Comparison of ENCODE assay signal across 31 mouse cellular contexts in genomic region chr7:64332686-64333085, GRCm38 (mm10). TPM values are rescaled to one million over a fixed set of nuclear protein-coding genes. Genes with fewer than 3 reads are reported as not detected.
DNase-seq lines count a peak whose midpoint lies in the region; ATAC-seq and TF ChIP-seq lines count a peak whose summit lies in the region.
"Had no signal": no experiment of that assay in that cellular context is flagged by ENCODE, and none has a peak within 500 bp of the region (broad histone marks: within the 10 kb centered on the region; RNA-seq: fewer than 3 reads in every experiment).

No protein-coding gene starts in this region.

- peak; percentile 35 for DNase-seq in adrenal gland, postnatal 10 days
- DNase-seq in adrenal gland, postnatal 14 days = no peak
- DNase-seq in hindbrain, postnatal 0 days (ENCODE audit: low spot score) = no peak
- no peak for DNase-seq in hindbrain, embryonic 11.5 days (ENCODE audit: low spot score)
- peak; percentile 30 for DNase-seq in cerebellum, adult 8-10 months
- DNase-seq in cerebellum, postnatal 25 days = peak; percentile 55
- no peak for DNase-seq in spleen, adult 18-20 months
- no peak for DNase-seq in lung, postnatal 36 days
- DNase-seq: adrenal gland, adult 8-10 months; forebrain, postnatal 0 days; gastrocnemius, postnatal 10 days; kidney, adult 18-20 months; kidney, postnatal 25 days; liver, postnatal 0 days; right cerebral cortex, adult 18-20 months; right cerebral cortex, postnatal 4 days; thymus, adult 2 months; thymus, postnatal 4 days had no signal

- 78% methylated on average over 1 of the region's 1 CpGs for WGBS in hindbrain, postnatal 0 days
- WGBS in hindbrain, embryonic 11.5 days = 94% methylated on average over 1 of the region's 1 CpGs

- H3K36me3 ChIP-seq in hindbrain, postnatal 0 days (ENCODE audit: insufficient read depth, low read length) = peaks cover 38% of the 10 kb centered on the region
- H3K36me3 ChIP-seq in hindbrain, embryonic 11.5 days (ENCODE audit: control insufficient read depth, insufficient read depth, low read length) = no peaks in the 10 kb centered on the region

- H3K9me3 ChIP-seq in hindbrain, postnatal 0 days (ENCODE audit: low read length) = no peaks in the 10 kb centered on the region
- H3K9me3 ChIP-seq in hindbrain, embryonic 11.5 days (ENCODE audit: control insufficient read depth, low read length) = no peaks in the 10 kb centered on the region
- H3K9me3 ChIP-seq: forebrain, embryonic 12.5 days; G1E; heart, embryonic 10.5 days; heart, embryonic 15.5 days; hindbrain, embryonic 13.5 days; kidney, embryonic 15.5 days; liver, embryonic 12.5 days; midbrain, embryonic 15.5 days; neural tube, embryonic 12.5 days had no signal

- no peak overlapping the region for H3K27ac ChIP-seq in hindbrain, postnatal 0 days
- no peak overlapping the region for H3K27ac ChIP-seq in hindbrain, embryonic 11.5 days (ENCODE audit: low read depth, low read length)
- H3K27ac ChIP-seq: forebrain, embryonic 12.5 days; heart, embryonic 10.5 days; heart, embryonic 15.5 days; hindbrain, embryonic 13.5 days; kidney, embryonic 15.5 days; layer of hippocampus, adult 2 months; left cerebral cortex, adult 2 months; liver, embryonic 12.5 days; midbrain, embryonic 15.5 days; neural tube, embryonic 12.5 days had no signal

- H3K4me1 ChIP-seq in hindbrain, postnatal 0 days (ENCODE audit: insufficient read depth, low read length) = no peaks in the 10 kb centered on the region
- no peaks in the 10 kb centered on the region for H3K4me1 ChIP-seq in hindbrain, embryonic 11.5 days (replicated peaks; ENCODE audit: control insufficient read depth, insufficient read depth, low read length)
- H3K4me1 ChIP-seq: forebrain, embryonic 12.5 days; heart, embryonic 10.5 days; heart, embryonic 15.5 days; hindbrain, embryonic 13.5 days; kidney, embryonic 15.5 days; liver, embryonic 12.5 days; midbrain, embryonic 15.5 days; neural tube, embryonic 12.5 days had no signal

- no peak for TF ChIP-seq CTCF in hindbrain, postnatal 0 days (IDR thresholded peaks at IDR 0.05; ENCODE audit: low read depth)

- ATAC-seq in hindbrain, postnatal 0 days = peak; percentile 24; the same call in 1 of the 2 replicates
- no peak for ATAC-seq in hindbrain, embryonic 11.5 days (ENCODE audit: low FRiP score)
- ATAC-seq: forebrain, postnatal 0 days; liver, embryonic 12.5 days; liver, postnatal 0 days; lung, postnatal 0 days; midbrain, embryonic 15.5 days had no signal

- no peak overlapping the region for H3K9ac ChIP-seq in hindbrain, postnatal 0 days (replicated peaks; ENCODE audit: low read length)
- H3K9ac ChIP-seq in hindbrain, embryonic 11.5 days (ENCODE audit: low read depth, low read length) = no peak overlapping the region
- H3K9ac ChIP-seq: forebrain, embryonic 12.5 days; forebrain, postnatal 0 days; heart, embryonic 15.5 days; hindbrain, embryonic 13.5 days; kidney, embryonic 15.5 days; liver, embryonic 12.5 days; liver, postnatal 0 days; midbrain, embryonic 15.5 days; neural tube, embryonic 12.5 days had no signal

- H3K27me3 ChIP-seq in hindbrain, postnatal 0 days (ENCODE audit: insufficient read depth, low read length) = no peaks in the 10 kb centered on the region
- H3K27me3 ChIP-seq in hindbrain, embryonic 11.5 days (ENCODE audit: control insufficient read depth, insufficient read depth, low read length) = no peaks in the 10 kb centered on the region
- H3K27me3 ChIP-seq: forebrain, embryonic 12.5 days; heart, embryonic 15.5 days; hindbrain, embryonic 13.5 days; kidney, embryonic 15.5 days; liver, embryonic 12.5 days; midbrain, embryonic 15.5 days; neural tube, embryonic 12.5 days had no signal

- no peak overlapping the region for H3K4me3 ChIP-seq in hindbrain, postnatal 0 days (ENCODE audit: low read length)
- H3K4me3 ChIP-seq in hindbrain, embryonic 11.5 days (ENCODE audit: low read depth, low read length) = no peak overlapping the region
- H3K4me3 ChIP-seq: erythroblast, embryonic 14.5 days; forebrain, embryonic 12.5 days; heart, embryonic 10.5 days; heart, embryonic 15.5 days; hindbrain, embryonic 13.5 days; kidney, embryonic 15.5 days; layer of hippocampus, adult 2 months; left cerebral cortex, adult 2 months; liver, embryonic 12.5 days; midbrain, embryonic 15.5 days; neural tube, embryonic 12.5 days had no signal

- no peak overlapping the region for H3K4me2 ChIP-seq in hindbrain, postnatal 0 days (ENCODE audit: low read depth, low read length)
- H3K4me2 ChIP-seq in hindbrain, embryonic 11.5 days (replicated peaks; ENCODE audit: low read depth, low read length) = no peak overlapping the region
- H3K4me2 ChIP-seq: forebrain, embryonic 12.5 days; heart, embryonic 15.5 days; hindbrain, embryonic 13.5 days; kidney, embryonic 15.5 days; liver, embryonic 12.5 days; midbrain, embryonic 15.5 days; neural tube, embryonic 12.5 days had no signal

RNA-seq across cellular contexts. Expression of gene Fan1, which starts 41.2 kb away (rescaled TPM):
- 10 to 100 TPM in 1 of 2 experiments, 1 to 10 TPM in 1; 7.3 to 10.9 TPM for total RNA-seq in adrenal gland, postnatal 10 days (2021)
- total RNA-seq in adrenal gland, postnatal 14 days (2021) = 7.5 and 9.8 TPM in 2 replicates
- 6.0 and 9.5 TPM in 2 replicates for total RNA-seq in hindbrain, postnatal 0 days (2014; rRNA removed)
- polyA plus RNA-seq in hindbrain, postnatal 0 days (2015; fragmentation: Nextera tagmentation; extraction: Ambion mirVana) = 5.4 and 6.0 TPM in 2 replicates
- 6.5 and 12.0 TPM in 2 replicates for polyA plus RNA-seq in hindbrain, embryonic 11.5 days (2014; fragmentation: Nextera tagmentation; extraction: Ambion mirVana)

RNA-seq across cellular contexts. Expression of gene Mtmr10, which starts 45.2 kb away (rescaled TPM):
- 10 to 100 TPM; 20.0 to 20.5 TPM for total RNA-seq in adrenal gland, postnatal 10 days (2021)
- 22.4 and 26.7 TPM in 2 replicates for total RNA-seq in adrenal gland, postnatal 14 days (2021)
- 11.7 and 14.5 TPM in 2 replicates for total RNA-seq in hindbrain, postnatal 0 days (2014; rRNA removed)
- polyA plus RNA-seq in hindbrain, postnatal 0 days (2015; fragmentation: Nextera tagmentation; extraction: Ambion mirVana) = 9.5 and 10.5 TPM in 2 replicates
- 15.1 and 15.3 TPM in 2 replicates for polyA plus RNA-seq in hindbrain, embryonic 11.5 days (2014; fragmentation: Nextera tagmentation; extraction: Ambion mirVana)

RNA-seq across cellular contexts. Expression of gene Mphosph10, which starts 59.4 kb away (rescaled TPM):
- 10 to 100 TPM; 19.5 to 27.9 TPM for total RNA-seq in adrenal gland, postnatal 10 days (2021)
- total RNA-seq in adrenal gland, postnatal 14 days (2021) = 29.0 and 29.2 TPM in 2 replicates
- total RNA-seq in hindbrain, postnatal 0 days (2014; rRNA removed) = 6.0 and 6.4 TPM in 2 replicates
- polyA plus RNA-seq in hindbrain, postnatal 0 days (2015; fragmentation: Nextera tagmentation; extraction: Ambion mirVana) = 20.5 and 22.5 TPM in 2 replicates
- polyA plus RNA-seq in hindbrain, embryonic 11.5 days (2014; fragmentation: Nextera tagmentation; extraction: Ambion mirVana) = 52.2 and 54.4 TPM in 2 replicates

RNA-seq across cellular contexts. Expression of gene Mcee, which starts 59.7 kb away (rescaled TPM):
- 100 to 1,000 TPM; 150 to 154 TPM for total RNA-seq in adrenal gland, postnatal 10 days (2021)
- 151 and 154 TPM in 2 replicates for total RNA-seq in adrenal gland, postnatal 14 days (2021)
- 12.9 and 27.0 TPM in 2 replicates for total RNA-seq in hindbrain, postnatal 0 days (2014; rRNA removed)
- 62.5 and 69.8 TPM in 2 replicates for polyA plus RNA-seq in hindbrain, postnatal 0 days (2015; fragmentation: Nextera tagmentation; extraction: Ambion mirVana)
- polyA plus RNA-seq in hindbrain, embryonic 11.5 days (2014; fragmentation: Nextera tagmentation; extraction: Ambion mirVana) = 37.4 and 37.5 TPM in 2 replicates

Comparison
In these comparisons a context has a peak if more than half of its experiments do, and no peak if none do; other contexts are left out.
1. DNase-seq: peak in adrenal gland, postnatal 10 days (single experiment), cerebellum, adult 8-10 months (single experiment) and cerebellum, postnatal 25 days (2 of 2); none in adrenal gland, postnatal 14 days (single experiment), hindbrain, postnatal 0 days (single experiment), hindbrain, embryonic 11.5 days (single experiment), spleen, adult 18-20 months (0 of 2) and lung, postnatal 36 days (single experiment).